Mouse (Mus musculus): ENCODE data around the gene Atp1b3. TPM values are rescaled to one million over a fixed set of nuclear protein-coding genes. Genes with fewer than 3 reads are reported as not detected.
"Not testable (repeated sequence)": the region's sequence is repeated elsewhere in the genome, so short reads cannot be mapped to it uniquely, and the experiment has no call there.

Atp1b3 gene
- polyA plus RNA-seq, 1 experiment from 2014 or later, result 182 TPM

DNA sequence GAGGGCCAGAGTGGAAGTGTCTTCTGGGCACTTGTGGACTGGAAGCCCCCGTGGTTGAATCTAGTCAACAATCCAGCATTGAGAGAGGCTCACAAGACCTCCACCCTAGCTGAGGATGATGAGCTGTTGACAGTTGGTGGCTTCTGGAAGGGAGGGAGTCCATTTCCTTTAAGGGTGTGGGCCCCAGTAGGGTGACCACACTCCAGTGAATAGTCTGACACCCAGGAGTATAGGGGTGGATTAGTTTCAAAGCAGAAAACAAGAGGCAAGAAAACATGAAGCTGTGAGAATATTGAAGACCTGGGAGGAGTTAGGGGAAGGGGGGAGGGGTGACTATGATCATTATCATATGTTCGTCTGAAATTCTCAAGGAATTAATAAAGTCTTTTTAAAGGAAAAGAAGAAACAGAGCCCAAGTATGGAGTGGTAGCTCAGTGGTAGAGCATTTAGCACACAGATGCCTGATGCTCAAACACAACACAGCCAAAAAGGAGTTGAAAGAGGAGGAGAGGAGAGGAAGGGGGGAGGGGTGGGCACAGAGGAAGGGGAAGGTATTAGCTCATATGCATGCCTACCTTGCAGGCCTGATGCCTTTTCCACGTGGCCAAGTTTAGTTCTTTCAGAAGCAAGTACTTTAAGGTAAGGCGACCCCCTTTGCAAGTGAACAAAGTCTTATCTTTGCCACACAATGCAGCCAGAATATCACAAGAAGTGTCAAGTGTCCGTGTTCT, 5.6 kb upstream of the Atp1b3 start:
- 49% methylated on average over 5 of the region's 5 CpGs for WGBS
- H3K9me3 ChIP-seq (replicated peaks; ENCODE audit: low read length), result no peaks in the 10 kb centered on the region
- H3K4me3 ChIP-seq (replicated peaks; ENCODE audit: low read depth, low read length), result no peak overlapping the region
- no peaks in the 10 kb centered on the region for H3K27me3 ChIP-seq (ENCODE audit: insufficient read depth, low read length)
- H3K4me2 ChIP-seq (ENCODE audit: low read length), result no peak overlapping the region
- H3K36me3 ChIP-seq (ENCODE audit: insufficient read depth, low read length), result no peaks in the 10 kb centered on the region
- DNase-seq (ENCODE audit: low spot score), result no peak
- no peak overlapping the region for H3K27ac ChIP-seq
- H3K9ac ChIP-seq (ENCODE audit: low read depth, low read length), result no peak overlapping the region
- TF ChIP-seq CTCF (IDR thresholded peaks at IDR 0.05; ENCODE audit: low read depth), result no peak
- H3K4me1 ChIP-seq (replicated peaks; ENCODE audit: insufficient read depth, low read length), result no peaks in the 10 kb centered on the region
- ATAC-seq (replicated peaks; ENCODE audit: low FRiP score, low read depth), result no peak

DNA sequence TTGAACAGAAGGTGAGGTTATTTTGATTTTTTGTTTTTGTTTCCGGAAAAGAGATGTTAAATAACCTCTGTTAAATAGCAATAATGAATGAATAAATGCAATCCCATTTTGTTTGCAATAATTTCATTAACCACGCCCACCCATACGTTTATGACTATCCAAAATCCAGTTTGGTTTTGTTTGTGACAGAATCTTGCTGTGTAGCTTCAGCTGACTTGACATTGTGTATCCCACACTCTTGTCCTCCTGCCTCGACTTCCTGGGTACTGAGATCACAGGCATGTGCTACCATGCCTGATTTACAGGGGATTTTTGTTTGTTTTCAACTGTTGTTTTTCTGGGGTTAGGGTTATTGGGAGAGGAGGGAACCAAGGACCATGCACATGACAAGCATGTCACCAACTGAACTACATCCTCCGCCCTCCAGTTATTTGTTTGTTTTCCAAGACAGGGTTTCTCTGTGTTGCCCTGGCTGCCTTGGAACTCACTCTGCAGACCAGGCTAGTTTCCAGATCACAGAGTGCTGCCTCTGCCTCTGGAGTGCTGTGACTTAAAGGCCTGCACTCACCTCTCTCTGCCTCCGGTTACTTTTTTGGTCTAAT, 1.1 kb upstream of the Atp1b3 start:
- Histone ChIP-seq H3K4me2 (ENCODE audit: low read length) (no peak overlapping the region), H3K27ac (no peak overlapping the region), H3K27me3 (ENCODE audit: insufficient read depth, low read length) (no peaks in the 10 kb centered on the region), H3K4me1 (replicated peaks; ENCODE audit: insufficient read depth, low read length) (peaks cover 4% of the 10 kb centered on the region; the same call in 1 of the 2 replicates), H3K4me3 (replicated peaks; ENCODE audit: low read depth, low read length) (no peak overlapping the region), H3K9me3 (replicated peaks; ENCODE audit: low read length) (no peaks in the 10 kb centered on the region), H3K36me3 (ENCODE audit: insufficient read depth, low read length) (no peaks in the 10 kb centered on the region), H3K9ac (ENCODE audit: low read depth, low read length) (no peak overlapping the region)
- no peak for ATAC-seq (replicated peaks; ENCODE audit: low FRiP score, low read depth)
- no peak for TF ChIP-seq CTCF (IDR thresholded peaks at IDR 0.05; ENCODE audit: low read depth)
- WGBS, result 60% methylated on average over 6 of the region's 6 CpGs
- DNase-seq (ENCODE audit: low spot score), result no peak

DNA sequence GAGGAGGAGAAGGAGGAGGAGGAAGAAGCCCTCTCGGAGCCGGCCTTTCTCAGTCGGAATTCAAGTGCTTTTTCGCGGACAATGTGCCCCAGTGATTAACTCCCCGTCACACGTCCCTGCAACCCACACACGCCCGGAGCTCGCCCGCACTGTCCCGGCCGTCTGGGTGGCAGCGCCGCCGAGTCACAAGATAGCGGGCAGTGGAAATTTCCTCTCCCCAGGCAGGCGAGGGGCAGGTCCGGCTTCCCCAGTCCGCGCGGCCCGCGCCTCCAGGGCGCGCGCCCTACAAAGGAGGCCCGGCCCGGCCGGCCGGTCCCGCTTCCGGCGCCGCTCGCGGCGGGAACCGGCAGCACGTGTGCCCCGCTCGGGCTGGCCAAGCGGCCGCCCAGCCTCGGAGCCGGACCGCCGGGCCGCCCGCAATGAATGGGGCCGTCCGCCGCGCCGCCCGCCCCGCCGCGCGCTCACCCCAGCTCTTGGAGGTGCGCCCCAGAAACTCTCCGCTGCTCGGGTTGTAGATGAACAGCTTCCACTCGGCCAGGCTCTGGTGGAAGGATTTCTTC, 581 bp downstream of the Atp1b3 start:
- TF ChIP-seq CTCF (IDR thresholded peaks at IDR 0.05; ENCODE audit: low read depth), result no peak
- H3K27me3 ChIP-seq (ENCODE audit: insufficient read depth, low read length), result no peaks in the 10 kb centered on the region
- DNase-seq (ENCODE audit: low spot score) (peak; percentile 70), ATAC-seq (replicated peaks; ENCODE audit: low FRiP score, low read depth) (peak; percentile 73)
- H3K9ac ChIP-seq (ENCODE audit: low read depth, low read length), result peak overlapping the region; percentile 89
- no peaks in the 10 kb centered on the region for H3K9me3 ChIP-seq (replicated peaks; ENCODE audit: low read length)
- H3K36me3 ChIP-seq (ENCODE audit: insufficient read depth, low read length), result no peaks in the 10 kb centered on the region
- H3K4me1 ChIP-seq (replicated peaks; ENCODE audit: insufficient read depth, low read length), result peaks cover 11% of the 10 kb centered on the region; the same call in 1 of the 2 replicates
- under 1% methylated on average over 64 of the region's 64 CpGs for WGBS
- peak overlapping the region; percentile 61 for H3K4me2 ChIP-seq (ENCODE audit: low read length)
- peak overlapping the region; percentile 91 for H3K4me3 ChIP-seq (replicated peaks; ENCODE audit: low read depth, low read length)
- peak overlapping the region; percentile 95 for H3K27ac ChIP-seq

DNA sequence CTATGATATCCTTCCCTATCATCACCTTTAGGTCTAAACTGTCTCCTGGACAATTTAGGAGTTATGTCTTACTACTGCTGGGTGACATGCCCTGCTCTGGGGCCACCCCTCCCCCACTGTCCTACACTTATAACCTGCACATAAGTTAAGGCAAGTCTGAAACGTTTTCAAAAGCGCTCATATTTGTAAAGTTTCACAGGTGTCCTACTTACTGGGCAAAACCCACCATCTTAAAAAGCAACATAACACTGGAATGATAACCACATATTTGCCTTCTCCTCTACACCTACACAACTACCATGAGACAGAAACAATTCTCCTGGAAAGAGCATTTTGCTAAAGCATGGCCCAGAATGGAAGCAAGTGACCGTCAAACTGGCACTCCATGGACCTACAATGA, 4.2 kb downstream of the Atp1b3 start:
- Histone ChIP-seq H3K9ac (ENCODE audit: low read depth, low read length) (no peak overlapping the region), H3K27ac (no peak overlapping the region), H3K36me3 (ENCODE audit: insufficient read depth, low read length) (no peaks in the 10 kb centered on the region), H3K4me1 (replicated peaks; ENCODE audit: insufficient read depth, low read length) (peaks cover 13% of the 10 kb centered on the region; the same call in 1 of the 2 replicates), H3K4me2 (ENCODE audit: low read length) (no peak overlapping the region), H3K27me3 (ENCODE audit: insufficient read depth, low read length) (no peaks in the 10 kb centered on the region), H3K9me3 (replicated peaks; ENCODE audit: low read length) (no peaks in the 10 kb centered on the region), H3K4me3 (replicated peaks; ENCODE audit: low read depth, low read length) (no peak overlapping the region)
- ATAC-seq (replicated peaks; ENCODE audit: low FRiP score, low read depth) (no peak), DNase-seq (ENCODE audit: low spot score) (no peak)
- WGBS, result 88% methylated on average over 3 of the region's 3 CpGs
- TF ChIP-seq CTCF (IDR thresholded peaks at IDR 0.05; ENCODE audit: low read depth), result no peak

DNA sequence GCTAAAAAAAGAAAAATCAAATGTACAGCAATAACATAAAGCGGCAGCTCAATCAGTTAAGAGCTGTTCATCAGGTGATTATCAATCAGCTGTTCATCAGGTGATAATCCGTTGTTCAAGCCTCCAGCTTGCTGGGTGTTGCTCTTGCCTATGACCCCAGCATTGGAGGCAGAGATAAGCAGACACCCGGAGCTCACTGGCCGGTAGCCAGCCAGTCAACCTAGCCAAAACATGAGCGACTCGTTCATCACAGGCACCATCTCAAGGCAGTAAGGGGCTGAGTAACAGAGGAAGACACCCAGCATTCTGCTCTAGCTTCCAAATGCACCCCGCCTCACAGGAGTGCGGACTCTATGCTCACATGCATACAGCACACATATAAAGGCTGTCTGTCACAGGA, 10.4 kb downstream of the Atp1b3 start:
- whole genome bisulfite sequencing, result 57% methylated on average over 8 of the region's 8 CpGs
- ATAC-seq (replicated peaks; ENCODE audit: low FRiP score, low read depth) (no peak), DNase-seq (ENCODE audit: low spot score) (no peak)
- Histone ChIP-seq H3K27me3 (ENCODE audit: insufficient read depth, low read length) (no peaks in the 10 kb centered on the region), H3K36me3 (ENCODE audit: insufficient read depth, low read length) (peaks cover 4% of the 10 kb centered on the region; the same call in 1 of the 2 replicates), H3K4me1 (replicated peaks; ENCODE audit: insufficient read depth, low read length) (0 out of 2 replicates have a peak, but pooled peaks cover 4% of the 10 kb centered on the region), H3K27ac (no peak overlapping the region), H3K9me3 (replicated peaks; ENCODE audit: low read length) (no peaks in the 10 kb centered on the region), H3K4me2 (ENCODE audit: low read length) (no peak overlapping the region), H3K4me3 (replicated peaks; ENCODE audit: low read depth, low read length) (no peak overlapping the region), H3K9ac (ENCODE audit: low read depth, low read length) (no peak overlapping the region)
- no peak for TF ChIP-seq CTCF (IDR thresholded peaks at IDR 0.05; ENCODE audit: low read depth)

DNA sequence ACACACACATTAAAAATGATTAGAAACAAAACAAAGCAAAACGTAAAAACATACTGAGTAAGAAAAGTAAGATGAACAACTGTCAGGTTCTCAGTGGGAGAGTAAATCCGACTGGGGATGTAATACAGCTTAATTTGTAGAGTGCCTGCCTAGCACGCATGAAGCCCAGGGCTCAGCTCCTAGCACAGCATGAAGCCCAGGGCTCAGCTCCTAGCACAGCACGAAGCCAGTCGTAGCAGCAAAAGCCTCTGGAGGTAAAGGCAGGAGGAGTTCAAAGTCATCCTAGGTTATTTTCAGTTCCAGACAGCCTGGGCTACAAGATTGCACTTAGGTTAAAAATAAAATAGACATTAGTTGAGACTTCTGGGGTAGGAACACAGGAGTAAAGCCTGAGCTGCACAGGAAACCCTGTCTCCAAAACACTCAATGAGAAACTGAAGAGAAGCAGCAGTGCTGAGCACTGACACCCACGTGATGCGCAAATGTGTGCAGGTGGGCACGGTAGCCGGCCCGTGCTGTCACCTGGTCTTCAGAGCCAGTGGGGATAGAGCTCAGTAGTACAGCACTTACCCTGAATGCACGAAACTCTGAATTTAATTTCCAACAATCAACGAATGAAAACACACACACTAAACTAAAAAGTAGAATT, 11.0 kb downstream of the Atp1b3 start:
- Histone ChIP-seq H3K36me3 (ENCODE audit: insufficient read depth, low read length) (peaks cover 4% of the 10 kb centered on the region; the same call in 1 of the 2 replicates), H3K4me1 (replicated peaks; ENCODE audit: insufficient read depth, low read length) (no peaks in the 10 kb centered on the region), H3K4me3 (replicated peaks; ENCODE audit: low read depth, low read length) (no peak overlapping the region), H3K4me2 (ENCODE audit: low read length) (no peak overlapping the region), H3K9ac (ENCODE audit: low read depth, low read length) (no peak overlapping the region), H3K9me3 (replicated peaks; ENCODE audit: low read length) (no peaks in the 10 kb centered on the region), H3K27me3 (ENCODE audit: insufficient read depth, low read length) (no peaks in the 10 kb centered on the region), H3K27ac (no peak overlapping the region)
- ATAC-seq (replicated peaks; ENCODE audit: low FRiP score, low read depth), result no peak
- TF ChIP-seq CTCF (IDR thresholded peaks at IDR 0.05; ENCODE audit: low read depth), result no peak
- 87% methylated on average over 12 of the region's 12 CpGs for WGBS
- no peak for DNase-seq (ENCODE audit: low spot score)

DNA sequence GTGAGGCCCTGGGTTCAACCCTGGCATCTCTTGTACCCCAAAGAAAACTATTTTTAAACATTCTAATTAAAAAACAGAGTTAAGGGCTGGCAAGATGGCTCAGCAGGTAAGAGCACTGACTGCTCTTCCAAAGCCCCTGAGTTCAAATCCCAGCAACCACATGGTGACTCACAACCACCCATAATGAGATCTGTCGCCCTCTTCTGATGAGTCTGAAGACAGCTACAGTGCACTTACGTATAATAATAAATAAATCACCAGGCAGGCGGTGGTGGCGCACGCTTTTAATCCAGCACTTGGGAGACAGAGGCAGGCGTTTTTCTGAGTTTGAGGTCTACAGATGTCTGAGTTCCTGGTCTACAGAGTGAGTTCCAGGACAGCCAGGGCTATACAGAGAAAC, 12.5 kb downstream of the Atp1b3 start:
- H3K4me1 ChIP-seq (replicated peaks; ENCODE audit: insufficient read depth, low read length); DNase-seq (ENCODE audit: low spot score); H3K36me3 ChIP-seq (ENCODE audit: insufficient read depth, low read length); H3K27me3 ChIP-seq (ENCODE audit: insufficient read depth, low read length); H3K4me3 ChIP-seq (replicated peaks; ENCODE audit: low read depth, low read length); H3K9ac ChIP-seq (ENCODE audit: low read depth, low read length); H3K9me3 ChIP-seq (replicated peaks; ENCODE audit: low read length); ATAC-seq (replicated peaks; ENCODE audit: low FRiP score, low read depth); H3K27ac ChIP-seq; H3K4me2 ChIP-seq (ENCODE audit: low read length): not testable (repeated sequence)
- 80% methylated on average over 6 of the region's 6 CpGs for WGBS

Data from kidney, postnatal 0 days (tissue).